Mouse (Mus musculus): ENCODE data around the gene Fignl1.

GRCm38 (mm10) chr11:11765414-11765813, 43.3 kb downstream of the Fignl1 start:
- TF ChIP-seq POLR2A (IDR thresholded peaks at IDR 0.05; ENCODE audit: borderline replicate concordance, low read depth, low read length) (no peak), CTCF (IDR thresholded peaks at IDR 0.05; ENCODE audit: low read depth, low read length) (no peak)

All from bone marrow macrophage, adult 2 months (primary cell).